Mouse (Mus musculus) layer of hippocampus, postnatal 14 days (tissue): ENCODE measurements around the gene Ccdc171. TPM values are rescaled to one million over a fixed set of nuclear protein-coding genes. Genes with fewer than 3 reads are reported as not detected.

Experiments
- total RNA-seq, 2 experiments: library from RNA; stranded (reverse); gene quantifications; 2 replicates each; pipeline ENCODE4 v1.2.3; 2021

Ccdc171 gene
- total RNA-seq, 2 experiments from 2014 or later, result 3.2 to 3.3 TPM

Other genes with a start within 250 kb of the Ccdc171 start
- 10 to 100 TPM; 32.5 TPM for gene Ttc39b, start 201.3 kb upstream of the Ccdc171 start, total RNA-seq
- gene Snapc3, start 107.8 kb upstream of the Ccdc171 start, total RNA-seq, result 10 to 100 TPM; 38.7 to 40.9 TPM
- 100 to 1,000 TPM; 198 to 203 TPM for gene Psip1, start 39.1 kb upstream of the Ccdc171 start, total RNA-seq